Mouse (Mus musculus) forebrain, postnatal 0 days (tissue): ENCODE measurements around the gene Acsm4. TPM values are rescaled to one million over a fixed set of nuclear protein-coding genes. Genes with fewer than 3 reads are reported as not detected.
A peak's percentile ranks its signal among the peaks of the same experiment; 100 is the strongest.
"Not testable (repeated sequence)": the region's sequence is repeated elsewhere in the genome, so short reads cannot be mapped to it uniquely, and the experiment has no call there.

Experiments used
- ATAC-seq: fragments of 200-750 bp; cut with Nextera tagmentation; 2 replicates; pipeline ENCODE4 v1.8.0; 2017; ENCODE audit warnings: mild to moderate bottlenecking, moderate library complexity
- DNase-seq: peaks from one replicate; pipeline ENCODE4 v3.0.0-alpha.2; 2015
- H3K27ac ChIP-seq: fragments of 300-500 bp; sonication (generic); 2 replicates; pipeline ENCODE4 v1.5.1; 2014; ENCODE audit warnings: low read depth, mild to moderate bottlenecking, antibody characterized with exemption, low read length, moderate library complexity, mixed read lengths
- H3K27me3 ChIP-seq: fragments of 300-500 bp; sonication (generic); 2 replicates; pipeline ENCODE4 v1.6.1; 2014; ENCODE audit warnings: mild to moderate bottlenecking, low read length, mixed read lengths; ENCODE audit not compliant: insufficient read depth
- H3K36me3 ChIP-seq: fragments of 300-500 bp; sonication (generic); 2 replicates; pipeline ENCODE4 v1.6.1; 2014; ENCODE audit warnings: mild to moderate bottlenecking, moderate library complexity; ENCODE audit not compliant: insufficient read depth
- H3K4me1 ChIP-seq: fragments of 300-500 bp; sonication (generic); 2 replicates; pipeline ENCODE4 v1.6.1; 2014; ENCODE audit warnings: antibody characterized with exemption; ENCODE audit not compliant: insufficient read depth
- H3K4me2 ChIP-seq: fragments of 300-500 bp; sonication (generic); 2 replicates; pipeline ENCODE4 v1.6.1; 2014; ENCODE audit warnings: low read depth, mild to moderate bottlenecking, moderate library complexity
- H3K4me3 ChIP-seq: fragments of 300-500 bp; sonication (generic); 2 replicates; pipeline ENCODE4 v1.5.1; 2014; ENCODE audit warnings: low read depth, low read length, mixed read lengths
- H3K9ac ChIP-seq: fragments of 300-500 bp; sonication (generic); 2 replicates; pipeline ENCODE4 v1.6.1; 2014; ENCODE audit warnings: mild to moderate bottlenecking
- H3K9me3 ChIP-seq: fragments of 300-500 bp; sonication (generic); 2 replicates; pipeline ENCODE4 v1.6.1; 2016; ENCODE audit warnings: low read length
- CTCF ChIP-seq: sonication (generic); IDR thresholded peaks from 2 replicates; pipeline ENCODE4 v1.5.1; 2016; ENCODE audit warnings: antibody characterized with exemption, control low read depth, low read depth
- WGBS: fragments of 180-500 bp; shearing (Covaris S2); extraction: QIAGEN DNeasy Blood & Tissue Kit; methylation state at CpG from one replicate; pipeline ENCODE4 v1.1.7; 2014; 5-methylcytosine and 5-hydroxymethylcytosine counted together
- polyA plus RNA-seq: library from polyadenylated mRNA; unstranded; fragments of >200 nt; fragmentation: Nextera tagmentation; extraction: Ambion mirVana; gene quantifications from 2 replicates; pipeline ENCODE4 v1.2.1, GENCODE M21; 2015
- total RNA-seq: library from RNA; depleted of rRNA; stranded (reverse); fragments of >200 nt; gene quantifications from 2 replicates; pipeline ENCODE4 v1.2.3, GENCODE M21; 2014

Gene Acsm4
- total and polyA plus RNA-seq, 2 experiments from 2014 or later, result not detected

GRCm38 (mm10) chr7:119692302-119692701, 2.5 kb downstream of the Acsm4 start:
- H3K4me1 ChIP-seq, result no peaks in the 10 kb centered on the region
- no peak overlapping the region for H3K4me2 ChIP-seq
- H3K4me3 ChIP-seq, result no peak overlapping the region
- H3K9ac ChIP-seq, result no peak overlapping the region
- TF ChIP-seq CTCF, result no peak
- no peak overlapping the region for H3K27ac ChIP-seq
- 83% methylated on average over 4 of the region's 4 CpGs for WGBS
- H3K27me3 ChIP-seq, result no peaks in the 10 kb centered on the region
- ATAC-seq (no peak), DNase-seq (no peak)
- H3K36me3 ChIP-seq, result no peaks in the 10 kb centered on the region
- H3K9me3 ChIP-seq, result no peaks in the 10 kb centered on the region

GRCm38 (mm10) chr7:119694926-119695325, 5.1 kb downstream of the Acsm4 start:
- ATAC-seq, result no peak

GRCm38 (mm10) chr7:119714111-119714510, 24.3 kb downstream of the Acsm4 start:
- no peaks in the 10 kb centered on the region for H3K27me3 ChIP-seq
- no peak for DNase-seq
- H3K36me3 ChIP-seq, result peaks cover 36% of the 10 kb centered on the region
- no peak for ATAC-seq
- TF ChIP-seq CTCF, result no peak
- H3K27ac ChIP-seq, result no peak overlapping the region
- H3K4me2 ChIP-seq, result no peak overlapping the region
- H3K9me3 ChIP-seq, result no peaks in the 10 kb centered on the region
- no peak overlapping the region for H3K9ac ChIP-seq
- no peaks in the 10 kb centered on the region for H3K4me1 ChIP-seq
- no peak overlapping the region for H3K4me3 ChIP-seq
- WGBS, result 92% methylated on average over 7 of the region's 7 CpGs

More at GRCm38 (mm10) chr7:119694926-119695325, 5.1 kb downstream of the Acsm4 start:
- H3K4me1 ChIP-seq, result no peaks in the 10 kb centered on the region
- WGBS, result 87% methylated on average over 1 of the region's 1 CpGs
- no peak overlapping the region for H3K4me3 ChIP-seq
- no peak overlapping the region for H3K27ac ChIP-seq
- no peak for DNase-seq
- no peaks in the 10 kb centered on the region for H3K27me3 ChIP-seq
- H3K9ac ChIP-seq, result no peak overlapping the region
- no peaks in the 10 kb centered on the region for H3K9me3 ChIP-seq
- no peaks in the 10 kb centered on the region for H3K36me3 ChIP-seq
- no peak overlapping the region for H3K4me2 ChIP-seq
- no peak for TF ChIP-seq CTCF

- H3K4me3 ChIP-seq, result peak within 1 kb of the TSS; percentile 81
- H3K4me2 ChIP-seq, result peak within 1 kb of the TSS; percentile 55
- H3K36me3 ChIP-seq, result peaks cover 32% of the 10 kb centered on the region
- DNase-seq (peak; percentile 97), ATAC-seq (peak; percentile 97)
- H3K9me3 ChIP-seq, result no peaks in the 10 kb centered on the region
- H3K27ac ChIP-seq, result peak within 1 kb of the TSS; percentile 77
- TF ChIP-seq CTCF, result peak; percentile 88
- no peaks in the 10 kb centered on the region for H3K27me3 ChIP-seq
- H3K9ac ChIP-seq, result peak within 1 kb of the TSS; percentile 81
- 2% methylated on average over 60 of the region's 60 CpGs for WGBS
- no peaks in the 10 kb centered on the region for H3K4me1 ChIP-seq
Observed at GRCm38 (mm10) chr7:119720253-119720946, 30.6 kb downstream of the Acsm4 start, which contains the start of gene Thumpd1. TSS of gene Thumpd1 (minus strand) at chr7:119720798.

- no peaks in the 10 kb centered on the region for H3K4me1 ChIP-seq
- no peaks in the 10 kb centered on the region for H3K9me3 ChIP-seq
- TF ChIP-seq CTCF, result no peak
- peak overlapping the region; percentile 55 for H3K4me2 ChIP-seq
- H3K27ac ChIP-seq, result peak overlapping the region; percentile 77
- H3K36me3 ChIP-seq, result peaks cover 27% of the 10 kb centered on the region
- WGBS, result 10% methylated on average over 8 of the region's 8 CpGs
- ATAC-seq (peak; percentile 44; the same call in 1 of the 2 replicates), DNase-seq (no peak)
- peak overlapping the region; percentile 81 for H3K4me3 ChIP-seq
- H3K9ac ChIP-seq, result peak overlapping the region; percentile 81
- no peaks in the 10 kb centered on the region for H3K27me3 ChIP-seq
Observed at GRCm38 (mm10) chr7:119720947-119721310, 31.1 kb downstream of the Acsm4 start.

- no peaks in the 10 kb centered on the region for H3K27me3 ChIP-seq
- TF ChIP-seq CTCF, result no peak
- 95% methylated on average over 2 of the region's 2 CpGs for WGBS
- no peak overlapping the region for H3K9ac ChIP-seq
- H3K4me3 ChIP-seq, result no peak overlapping the region
- H3K9me3 ChIP-seq, result no peaks in the 10 kb centered on the region
- no peaks in the 10 kb centered on the region for H3K4me1 ChIP-seq
- H3K4me2 ChIP-seq, result no peak overlapping the region
- DNase-seq (no peak), ATAC-seq (no peak)
- H3K27ac ChIP-seq, result no peak overlapping the region
- no peaks in the 10 kb centered on the region for H3K36me3 ChIP-seq
Observed at GRCm38 (mm10) chr7:119727621-119728020, 37.8 kb downstream of the Acsm4 start.

GRCm38 (mm10) chr7:119731262-119731661, 41.4 kb downstream of the Acsm4 start:
- H3K4me3 ChIP-seq, H3K9ac ChIP-seq, H3K36me3 ChIP-seq, ATAC-seq, H3K9me3 ChIP-seq, DNase-seq, H3K27ac ChIP-seq, H3K4me2 ChIP-seq, H3K4me1 ChIP-seq, H3K27me3 ChIP-seq: not testable (repeated sequence)
- WGBS, result 87% methylated on average over 4 of the region's 4 CpGs
- TF ChIP-seq CTCF, result peak; percentile 37; the same call in 1 of the 2 replicates
